Mouse (Mus musculus): Measurements from ENCODE around the gene Ccdc57. TPM values are rescaled to one million over a fixed set of nuclear protein-coding genes. Genes with fewer than 3 reads are reported as not detected.
"Not testable (repeated sequence)": the region's sequence is repeated elsewhere in the genome, so short reads cannot be mapped to it uniquely, and the experiment has no call there.

Ccdc57 gene
- polyA plus RNA-seq, 1 experiment from 2014 or later, result 8.2 TPM

DNA sequence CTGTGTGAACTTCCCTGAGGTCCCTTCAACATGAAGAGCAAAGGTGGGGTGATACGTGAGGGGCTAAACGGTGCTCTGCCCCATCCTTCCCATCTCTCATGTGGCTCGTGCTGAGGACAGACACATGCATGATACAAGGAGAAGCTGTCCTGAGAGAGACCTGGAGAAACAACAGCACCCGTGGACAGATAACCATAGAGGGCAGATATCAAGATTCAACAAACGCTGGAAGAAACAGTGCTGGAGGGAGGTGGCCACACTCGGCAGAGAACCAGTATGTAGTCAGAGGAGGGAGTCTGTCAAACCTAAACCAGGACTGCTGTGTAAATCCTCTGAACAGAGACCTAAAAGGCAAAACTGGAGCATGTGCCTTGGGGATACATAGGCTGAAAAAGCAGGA is 37.2 kb downstream of the Ccdc57 start:
- Histone ChIP-seq H3K4me1 (no peaks in the 10 kb centered on the region), H3K4me2 (no peak overlapping the region), H3K9ac (no peak overlapping the region), H3K36me3 (replicated peaks) (peaks cover 21% of the 10 kb centered on the region), H3K27ac (no peak overlapping the region), H3K9me3 (no peaks in the 10 kb centered on the region), H3K27me3 (replicated peaks) (no peaks in the 10 kb centered on the region), H3K4me3 (no peak overlapping the region)
- no peak for ATAC-seq (replicated peaks)
- WGBS, result 94% methylated on average over 6 of the region's 6 CpGs

DNA sequence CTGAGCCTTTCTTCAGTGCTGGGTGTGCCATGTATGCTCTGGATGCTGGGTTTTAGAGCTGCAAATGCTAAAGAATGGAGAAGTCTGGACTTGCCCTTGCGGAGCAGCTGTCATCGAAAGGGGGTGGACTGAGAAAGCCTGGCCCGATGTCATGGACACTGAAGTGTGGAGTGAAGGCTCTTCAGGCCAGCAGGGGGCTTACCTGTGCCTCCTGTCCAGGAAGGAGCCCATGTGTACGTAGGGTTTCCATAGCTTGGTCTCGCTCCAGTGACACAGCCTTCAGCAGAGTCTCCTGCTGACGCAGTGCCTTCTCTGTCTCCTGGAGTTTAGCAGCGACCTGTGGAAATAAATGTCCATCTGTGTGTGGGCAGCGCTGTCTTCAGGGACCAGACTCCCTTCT is 38.3 kb downstream of the Ccdc57 start:
- Histone ChIP-seq H3K9me3 (no peaks in the 10 kb centered on the region), H3K27me3 (replicated peaks) (no peaks in the 10 kb centered on the region), H3K9ac (no peak overlapping the region), H3K36me3 (replicated peaks) (peaks cover 25% of the 10 kb centered on the region), H3K4me2 (no peak overlapping the region), H3K4me1 (no peaks in the 10 kb centered on the region), H3K4me3 (no peak overlapping the region), H3K27ac (no peak overlapping the region)
- WGBS, result 86% methylated on average over 8 of the region's 8 CpGs
- ATAC-seq (replicated peaks), result no peak

DNA sequence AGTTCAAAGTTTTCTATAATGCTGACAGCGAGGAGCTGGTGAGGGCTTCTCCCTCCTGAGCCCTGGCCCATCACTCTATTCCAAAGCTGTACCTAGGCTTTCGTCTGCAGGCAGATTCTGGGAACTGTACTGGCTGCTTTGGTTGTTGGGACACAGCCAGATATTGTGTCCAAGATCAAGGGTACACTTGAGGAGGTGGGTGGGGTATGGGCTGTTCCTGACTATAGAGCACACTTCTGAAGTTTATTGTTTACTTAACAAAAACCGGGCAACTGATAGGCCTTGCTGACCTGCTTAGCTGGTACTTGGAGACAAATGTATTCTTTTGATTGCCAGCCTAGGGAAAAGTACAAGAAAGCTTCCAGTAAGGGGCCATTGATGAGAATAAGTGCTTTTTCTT is 43.5 kb downstream of the Ccdc57 start:
- Histone ChIP-seq H3K4me1 (no peaks in the 10 kb centered on the region), H3K27ac (no peak overlapping the region), H3K27me3 (replicated peaks) (no peaks in the 10 kb centered on the region), H3K9me3 (no peaks in the 10 kb centered on the region), H3K4me2 (no peak overlapping the region), H3K4me3 (no peak overlapping the region), H3K36me3 (replicated peaks) (peaks cover 30% of the 10 kb centered on the region), H3K9ac (no peak overlapping the region)
- no peak for ATAC-seq (replicated peaks)
- WGBS, result 71% methylated on average over 3 of the region's 3 CpGs

DNA sequence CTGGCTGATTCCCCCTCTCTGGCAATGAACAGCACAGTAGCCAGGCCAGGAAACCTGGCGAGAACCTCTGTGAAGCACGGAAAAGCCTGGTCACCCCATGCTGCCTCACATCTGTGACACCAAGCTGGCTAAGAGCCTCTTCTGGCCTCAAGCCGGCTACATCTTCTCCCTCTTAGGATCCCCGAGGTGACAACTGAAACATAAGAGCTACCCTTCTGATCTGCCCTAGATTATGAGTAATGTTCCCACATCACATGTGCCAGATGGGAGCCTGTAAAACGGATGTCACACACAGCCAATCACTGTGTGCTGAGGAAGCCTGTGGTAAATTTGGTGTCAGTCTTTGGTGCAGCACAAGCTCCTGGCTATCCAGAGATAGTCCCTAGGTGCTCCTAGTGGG is 44.0 kb downstream of the Ccdc57 start:
- Histone ChIP-seq H3K9ac (no peak overlapping the region), H3K36me3 (replicated peaks) (peaks cover 30% of the 10 kb centered on the region), H3K27ac (no peak overlapping the region), H3K4me3 (no peak overlapping the region), H3K4me1 (no peaks in the 10 kb centered on the region), H3K27me3 (replicated peaks) (no peaks in the 10 kb centered on the region), H3K9me3 (no peaks in the 10 kb centered on the region), H3K4me2 (no peak overlapping the region)
- ATAC-seq (replicated peaks), result no peak
- WGBS, result 89% methylated on average over 5 of the region's 5 CpGs

DNA sequence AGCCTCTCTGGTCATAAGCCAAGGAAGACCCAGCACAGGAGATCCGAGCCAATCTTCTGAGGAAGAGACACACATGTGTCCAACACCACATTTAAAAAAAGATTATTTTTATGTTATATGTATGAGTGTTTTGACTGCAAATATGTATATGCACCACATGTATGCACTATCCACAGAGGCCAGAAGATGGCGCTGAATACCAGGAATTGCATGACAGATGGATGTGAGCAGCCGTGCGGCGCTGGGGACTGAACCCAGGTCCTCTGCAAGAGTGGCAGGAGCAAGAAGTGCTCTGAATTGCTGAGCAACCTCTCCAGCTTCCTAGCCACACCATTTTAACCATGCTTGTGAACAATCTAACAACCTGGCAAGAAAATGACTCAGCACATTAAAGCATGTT is 45.2 kb downstream of the Ccdc57 start:
- H3K36me3 ChIP-seq (replicated peaks), result peaks cover 27% of the 10 kb centered on the region

DNA sequence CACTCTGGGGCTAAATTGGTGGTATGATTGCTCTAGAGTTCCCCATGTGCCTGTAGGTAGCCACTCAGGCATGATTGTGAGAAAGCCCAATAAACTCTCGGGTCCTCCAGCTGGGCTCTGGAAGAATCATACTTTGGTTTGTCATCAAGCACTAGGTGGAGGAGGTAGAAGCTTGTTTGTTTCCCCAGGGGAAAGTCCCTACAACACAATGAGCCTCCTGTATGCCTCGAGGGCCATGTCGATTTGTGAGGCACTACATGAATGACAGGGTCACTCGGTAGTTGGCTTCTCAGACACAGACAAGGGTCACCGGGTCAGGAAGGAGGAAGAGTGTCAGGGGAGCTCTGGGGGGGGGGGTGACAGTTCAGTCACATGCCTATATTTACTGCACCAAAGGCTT is 46.2 kb downstream of the Ccdc57 start:
- no peak overlapping the region for H3K4me2 ChIP-seq
- H3K36me3 ChIP-seq (replicated peaks), result peaks cover 19% of the 10 kb centered on the region
- H3K4me1 ChIP-seq, result no peaks in the 10 kb centered on the region
- no peaks in the 10 kb centered on the region for H3K27me3 ChIP-seq (replicated peaks)
- H3K4me3 ChIP-seq, result no peak overlapping the region
- no peak overlapping the region for H3K9ac ChIP-seq
- no peaks in the 10 kb centered on the region for H3K9me3 ChIP-seq
- WGBS, result 86% methylated on average over 5 of the region's 5 CpGs
- H3K27ac ChIP-seq, result no peak overlapping the region
- ATAC-seq (replicated peaks), result no peak

More for the DNA sequence above, 45.2 kb downstream of the Ccdc57 start:
- Histone ChIP-seq H3K27me3 (replicated peaks) (no peaks in the 10 kb centered on the region), H3K4me3 (no peak overlapping the region), H3K4me2 (no peak overlapping the region), H3K9me3 (no peaks in the 10 kb centered on the region), H3K9ac (no peak overlapping the region), H3K27ac (no peak overlapping the region), H3K4me1 (no peaks in the 10 kb centered on the region)
- ATAC-seq (replicated peaks), result no peak
- WGBS, result 94% methylated on average over 5 of the region's 5 CpGs

DNA sequence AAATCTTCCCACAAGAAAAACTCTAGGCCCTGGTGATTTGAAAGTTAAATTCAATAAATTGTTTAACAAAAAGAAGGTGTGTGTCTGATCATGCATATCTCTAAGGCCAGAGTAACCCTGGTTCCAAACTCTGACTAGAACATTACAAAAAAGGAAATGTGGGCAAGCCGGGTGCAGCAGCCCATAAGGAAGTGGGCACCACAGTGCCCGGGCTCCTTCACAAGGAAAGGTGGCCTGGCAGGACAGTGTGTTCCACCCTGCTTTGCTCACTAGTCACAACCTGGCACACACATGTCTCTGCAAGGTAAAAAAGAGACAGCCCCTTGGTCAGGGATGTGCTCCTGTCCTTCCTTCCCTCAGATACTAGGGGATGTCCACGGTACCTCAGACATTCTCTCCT is 49.1 kb downstream of the Ccdc57 start:
- 95% methylated on average over 3 of the region's 3 CpGs for WGBS

DNA sequence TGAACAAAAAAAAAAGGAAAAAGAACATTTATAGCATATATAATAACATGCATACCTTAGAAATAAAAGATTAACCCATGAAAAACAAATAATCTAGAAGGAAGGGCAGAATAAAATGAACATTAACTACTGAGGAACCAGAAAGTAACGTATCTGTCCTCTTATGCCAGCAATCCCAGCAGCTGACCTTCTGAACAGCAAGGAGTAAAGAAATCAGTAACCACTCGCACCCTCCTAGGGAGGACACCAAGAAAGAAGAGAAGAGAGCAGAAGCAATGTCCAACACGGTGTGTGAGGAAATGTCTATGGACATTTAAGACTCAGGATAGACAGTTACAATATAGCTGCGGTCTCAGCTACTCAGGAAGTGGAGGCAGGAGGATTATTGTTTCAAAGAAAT is 49.7 kb downstream of the Ccdc57 start:
- Histone ChIP-seq H3K9me3 (no peaks in the 10 kb centered on the region), H3K36me3 (replicated peaks) (peaks cover 26% of the 10 kb centered on the region), H3K4me1 (no peaks in the 10 kb centered on the region), H3K9ac (no peak overlapping the region), H3K27me3 (replicated peaks) (no peaks in the 10 kb centered on the region), H3K27ac (no peak overlapping the region), H3K4me2 (no peak overlapping the region), H3K4me3 (no peak overlapping the region)
- ATAC-seq (replicated peaks), result no peak
- WGBS, result 89% methylated on average over 4 of the region's 4 CpGs

More for the DNA sequence above, 49.1 kb downstream of the Ccdc57 start:
- no peaks in the 10 kb centered on the region for H3K4me1 ChIP-seq
- H3K4me3 ChIP-seq, result no peak overlapping the region
- H3K36me3 ChIP-seq (replicated peaks), result peaks cover 23% of the 10 kb centered on the region
- H3K27me3 ChIP-seq (replicated peaks), result no peaks in the 10 kb centered on the region
- H3K9me3 ChIP-seq, result no peaks in the 10 kb centered on the region
- no peak overlapping the region for H3K27ac ChIP-seq
- no peak overlapping the region for H3K9ac ChIP-seq
- ATAC-seq (replicated peaks), result no peak
- no peak overlapping the region for H3K4me2 ChIP-seq

DNA sequence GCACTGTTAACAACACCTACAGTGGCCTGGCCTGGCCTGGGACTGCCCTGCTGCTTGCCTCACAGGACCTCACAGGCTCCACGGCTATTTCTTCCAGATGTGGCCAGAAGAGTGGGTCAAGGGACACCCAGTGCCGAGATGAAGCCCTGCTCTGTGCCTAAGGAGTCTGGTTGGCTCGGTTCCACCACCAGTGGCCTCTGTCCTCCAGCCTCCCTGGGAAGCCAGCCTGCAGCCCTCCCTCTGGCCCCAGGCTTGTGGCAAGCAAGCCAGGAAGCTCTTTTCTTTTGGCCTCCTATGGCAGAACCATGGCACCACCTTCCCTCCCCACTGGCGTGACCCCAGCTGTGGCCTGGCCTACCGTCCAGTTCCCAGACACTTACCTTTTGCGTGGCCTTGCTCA is 59.5 kb downstream of the Ccdc57 start:
- H3K27me3 ChIP-seq (replicated peaks), result no peaks in the 10 kb centered on the region
- H3K9me3 ChIP-seq, result no peaks in the 10 kb centered on the region
- H3K27ac ChIP-seq, result no peak overlapping the region
- H3K4me1 ChIP-seq, result no peaks in the 10 kb centered on the region
- no peak for ATAC-seq (replicated peaks)
- H3K4me3 ChIP-seq, result no peak overlapping the region
- 86% methylated on average over 6 of the region's 6 CpGs for WGBS
- no peak overlapping the region for H3K9ac ChIP-seq
- H3K4me2 ChIP-seq, result no peak overlapping the region
- H3K36me3 ChIP-seq (replicated peaks), result no peaks in the 10 kb centered on the region

DNA sequence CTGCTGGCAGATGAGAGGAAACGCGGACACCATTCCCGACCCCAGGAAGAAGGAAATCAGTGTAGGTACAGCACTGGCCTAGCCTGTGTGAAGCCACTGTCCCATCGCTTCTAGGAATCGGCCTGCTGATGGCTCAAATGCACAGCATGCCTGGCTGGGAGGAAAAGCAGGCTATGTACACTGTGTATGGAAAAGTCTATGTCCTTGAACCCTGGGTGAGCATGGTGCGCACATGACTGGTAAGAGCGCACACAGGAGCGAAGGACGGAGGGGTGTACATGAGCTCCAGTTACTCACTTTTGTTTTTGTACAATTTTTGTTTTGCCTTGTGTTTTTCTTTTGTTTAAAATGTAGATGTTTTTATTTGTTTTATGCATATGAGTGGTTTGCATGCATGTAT is 61.2 kb downstream of the Ccdc57 start:
- no peaks in the 10 kb centered on the region for H3K9me3 ChIP-seq
- no peak overlapping the region for H3K27ac ChIP-seq
- WGBS, result 96% methylated on average over 9 of the region's 9 CpGs
- no peak overlapping the region for H3K4me2 ChIP-seq
- no peak overlapping the region for H3K4me3 ChIP-seq
- no peaks in the 10 kb centered on the region for H3K4me1 ChIP-seq
- no peaks in the 10 kb centered on the region for H3K27me3 ChIP-seq (replicated peaks)
- no peak overlapping the region for H3K9ac ChIP-seq
- ATAC-seq (replicated peaks), result no peak
- H3K36me3 ChIP-seq (replicated peaks), result no peaks in the 10 kb centered on the region

DNA sequence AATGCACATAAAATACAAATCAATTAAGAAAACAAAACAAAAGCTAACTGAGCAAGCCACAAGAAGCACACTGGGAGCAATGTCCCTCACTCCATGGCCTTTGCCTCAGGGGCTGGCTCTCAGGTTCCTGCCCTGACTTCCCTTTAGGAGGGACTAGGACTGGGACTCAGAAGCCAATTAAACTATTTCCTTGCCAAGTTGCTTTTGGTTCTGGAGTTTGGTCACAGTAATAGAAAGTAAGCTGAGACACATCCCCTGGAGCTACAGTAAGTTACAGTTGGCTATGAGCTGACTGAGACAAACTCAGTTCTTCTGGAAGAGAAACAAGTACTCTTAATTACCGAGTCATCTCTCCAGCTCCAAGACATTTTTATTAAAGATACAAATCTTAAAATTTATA is 66.9 kb downstream of the Ccdc57 start:
- ATAC-seq (replicated peaks), result no peak
- no peaks in the 10 kb centered on the region for H3K4me1 ChIP-seq
- H3K27me3 ChIP-seq (replicated peaks), result no peaks in the 10 kb centered on the region
- no peak overlapping the region for H3K27ac ChIP-seq
- H3K4me3 ChIP-seq, result no peak overlapping the region
- WGBS, result 86% methylated on average over 1 of the region's 1 CpGs
- H3K9ac ChIP-seq, result no peak overlapping the region
- H3K9me3 ChIP-seq, result no peaks in the 10 kb centered on the region
- no peak overlapping the region for H3K4me2 ChIP-seq
- no peaks in the 10 kb centered on the region for H3K36me3 ChIP-seq (replicated peaks)

DNA sequence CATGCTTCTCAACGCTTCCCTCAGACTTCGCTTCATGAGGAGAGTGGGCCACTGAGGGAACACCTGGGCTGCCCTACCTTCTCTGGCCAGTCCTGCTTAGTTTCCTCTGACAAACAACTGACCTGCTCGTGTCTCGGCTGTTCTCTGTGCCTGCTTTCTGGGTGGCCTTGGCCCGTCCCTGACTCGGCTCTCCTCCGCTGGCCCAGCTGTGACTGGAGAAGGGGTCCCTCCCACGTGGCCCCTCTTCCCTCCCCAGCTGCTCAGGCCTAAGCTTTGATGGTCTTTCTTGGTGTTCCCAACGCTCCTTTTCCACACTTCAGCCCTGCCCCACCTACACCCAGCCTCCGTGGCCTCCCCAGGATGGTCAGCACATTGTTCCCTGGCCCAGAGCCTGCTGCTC is 69.9 kb downstream of the Ccdc57 start:
- H3K4me3 ChIP-seq, result no peak overlapping the region
- no peak for ATAC-seq (replicated peaks)
- WGBS, result 74% methylated on average over 10 of the region's 10 CpGs
- 0 out of 2 replicates have a peak, but pooled peaks cover 11% of the 10 kb centered on the region for H3K36me3 ChIP-seq (replicated peaks)
- H3K9ac ChIP-seq, result no peak overlapping the region
- H3K27me3 ChIP-seq (replicated peaks), result no peaks in the 10 kb centered on the region
- H3K4me1 ChIP-seq, result no peaks in the 10 kb centered on the region
- no peak overlapping the region for H3K27ac ChIP-seq
- H3K4me2 ChIP-seq, result no peak overlapping the region
- H3K9me3 ChIP-seq, result no peaks in the 10 kb centered on the region

DNA sequence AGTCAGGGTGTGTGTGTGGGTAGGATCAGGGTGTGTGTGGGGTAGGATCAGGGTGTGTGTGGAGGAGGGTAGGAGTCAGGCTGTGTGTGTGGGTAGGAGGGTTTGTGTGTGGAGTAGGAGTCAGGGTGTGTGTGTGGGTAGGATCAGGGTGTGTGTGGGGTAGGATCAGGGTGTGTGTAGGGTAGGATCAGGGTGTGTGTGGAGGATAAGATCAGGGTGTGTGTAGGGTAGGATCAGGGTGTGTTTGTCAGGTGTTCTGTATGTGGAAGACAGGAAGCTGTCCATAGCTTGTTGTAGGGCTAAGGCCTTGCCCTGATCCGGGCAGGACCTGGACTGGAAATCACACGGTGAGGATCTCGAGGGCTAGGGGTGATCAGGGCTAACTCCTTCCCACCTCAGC is 76.7 kb downstream of the Ccdc57 start:
- H3K36me3 ChIP-seq (replicated peaks), result 0 out of 2 replicates have a peak, but pooled peaks cover 11% of the 10 kb centered on the region
- not testable (repeated sequence) for H3K4me2 ChIP-seq; H3K4me3 ChIP-seq; ATAC-seq (replicated peaks); H3K9me3 ChIP-seq; H3K9ac ChIP-seq; H3K4me1 ChIP-seq; H3K27ac ChIP-seq; H3K27me3 ChIP-seq (replicated peaks)
- 98% methylated on average over 3 of the region's 3 CpGs for WGBS

DNA sequence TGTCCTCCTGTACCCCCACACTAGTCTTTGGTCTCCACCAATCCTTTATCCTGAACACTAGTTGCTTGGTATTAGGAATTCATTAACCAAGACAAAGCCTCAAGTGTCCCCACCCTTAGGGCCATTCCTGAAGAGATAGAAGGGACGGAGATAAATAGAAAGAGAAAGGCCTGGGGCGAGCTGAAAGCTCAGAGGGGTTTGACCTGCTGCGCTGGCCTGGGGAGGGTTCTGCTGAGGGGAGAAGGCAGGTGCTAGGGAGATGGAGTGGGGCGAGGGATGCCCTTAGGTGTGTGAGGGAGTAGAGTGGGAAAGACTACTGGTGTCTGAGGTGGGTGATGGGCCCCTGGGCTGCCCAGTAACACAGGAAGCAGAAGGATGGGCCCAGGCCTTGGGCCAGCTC is 78.9 kb downstream of the Ccdc57 start:
- H3K27ac ChIP-seq, result no peak overlapping the region
- no peaks in the 10 kb centered on the region for H3K27me3 ChIP-seq (replicated peaks)
- H3K4me3 ChIP-seq, result no peak overlapping the region
- 0 out of 2 replicates have a peak, but pooled peaks cover 2% of the 10 kb centered on the region for H3K36me3 ChIP-seq (replicated peaks)
- no peak overlapping the region for H3K4me2 ChIP-seq
- ATAC-seq (replicated peaks), result no peak
- no peaks in the 10 kb centered on the region for H3K9me3 ChIP-seq
- no peak overlapping the region for H3K9ac ChIP-seq
- 71% methylated on average over 4 of the region's 4 CpGs for WGBS
- no peaks in the 10 kb centered on the region for H3K4me1 ChIP-seq
